23 mouse cellular contexts compared by ENCODE assay signal in genomic region chr5:29665391-29665790, GRCm38 (mm10).
A peak's percentile ranks its signal among the peaks of the same experiment; 100 is the strongest.
DNase-seq lines count a peak whose midpoint lies in the region; ATAC-seq and TF ChIP-seq lines count a peak whose summit lies in the region.
"Had no signal": no experiment of that assay in that cellular context is flagged by ENCODE, and none has a peak within 500 bp of the region (broad histone marks: within the 10 kb centered on the region; RNA-seq: fewer than 3 reads in every experiment).

No protein-coding gene starts in this region.

- H3K27me3 ChIP-seq in midbrain, embryonic 11.5 days (ENCODE audit: control insufficient read depth, insufficient read depth, low read length): no peaks in the 10 kb centered on the region
- no peaks in the 10 kb centered on the region for H3K27me3 ChIP-seq in midbrain, embryonic 14.5 days (ENCODE audit: control insufficient read depth, insufficient read depth, low read length)
- no peaks in the 10 kb centered on the region for H3K27me3 ChIP-seq in Patski
- H3K27me3 ChIP-seq: CH12.LX had no signal

- H3K9ac ChIP-seq in midbrain, embryonic 11.5 days (ENCODE audit: low read length): no peak overlapping the region
- no peak overlapping the region for H3K9ac ChIP-seq in midbrain, embryonic 14.5 days (replicated peaks; ENCODE audit: low read length)

- no peaks in the 10 kb centered on the region for H3K4me1 ChIP-seq in midbrain, embryonic 11.5 days (ENCODE audit: control insufficient read depth, insufficient read depth, low read length)
- H3K4me1 ChIP-seq in midbrain, embryonic 14.5 days (ENCODE audit: control insufficient read depth, insufficient read depth, low read length): no peaks in the 10 kb centered on the region

- WGBS in midbrain, embryonic 11.5 days: 94% methylated on average over 2 of the region's 2 CpGs
- 98% methylated on average over 2 of the region's 2 CpGs for WGBS in midbrain, embryonic 14.5 days

- H3K27ac ChIP-seq in midbrain, embryonic 11.5 days (ENCODE audit: low read depth, low read length): no peak overlapping the region
- H3K27ac ChIP-seq in midbrain, embryonic 14.5 days (replicated peaks; ENCODE audit: low read depth, low read length): no peak overlapping the region

- CTCF ChIA-PET in Patski (lab: Charles Lee): interaction anchor here (0.8 kb wide), 1 partner anchor 12 kb away, joined by 3 read pairs; no protein-coding TSS in a partner anchor

- ATAC-seq in midbrain, embryonic 11.5 days (ENCODE audit: low FRiP score): no peak
- ATAC-seq in midbrain, embryonic 14.5 days (ENCODE audit: low FRiP score, low TSS enrichment): no peak
- no peak for ATAC-seq in Patski
- ATAC-seq: activated CD4-positive, CD25-positive, alpha-beta regulatory T cell, adult 4 months; CD4-positive, CD25-positive, alpha-beta regulatory T cell, adult 4 months had no signal

- TF ChIP-seq CTCF in Patski (IDR thresholded peaks at IDR 0.05): peak; percentile 1

- H3K36me3 ChIP-seq in midbrain, embryonic 11.5 days (ENCODE audit: control insufficient read depth, insufficient read depth, low read length): peaks cover 7% of the 10 kb centered on the region; the same call in 1 of the 2 replicates
- H3K36me3 ChIP-seq in midbrain, embryonic 14.5 days (ENCODE audit: control insufficient read depth, insufficient read depth, low read length): peaks cover 73% of the 10 kb centered on the region

- no peaks in the 10 kb centered on the region for H3K9me3 ChIP-seq in midbrain, embryonic 11.5 days (ENCODE audit: control insufficient read depth, low read length)
- H3K9me3 ChIP-seq in midbrain, embryonic 14.5 days (ENCODE audit: control insufficient read depth, low read length): no peaks in the 10 kb centered on the region
- H3K9me3 ChIP-seq: G1E had no signal

- in situ Hi-C loops in Patski (cut with MboI; ENCODE audit: low pct_unique_long_range_greater_than_20kb): no loop called here

- H3K4me2 ChIP-seq in midbrain, embryonic 11.5 days: no peak overlapping the region
- H3K4me2 ChIP-seq in midbrain, embryonic 14.5 days (ENCODE audit: low read length): no peak overlapping the region

- intact Hi-C loops in heart, postnatal 36 days (cut with DNase I): no loop called here

- POLR2A ChIA-PET in Patski (lab: Charles Lee): interaction anchor here (1.8 kb wide), 1 partner anchor 78 kb away, joined by 5 read pairs; no protein-coding TSS in a partner anchor

- DNase-seq in heart, adult 11 months: peak; percentile 19
- no peak for DNase-seq in heart, postnatal 36 days
- peak; percentile 76 for DNase-seq in midbrain, embryonic 11.5 days (ENCODE audit: low spot score, missing footprints)
- no peak for DNase-seq in midbrain, embryonic 14.5 days
- peak; percentile 52 for DNase-seq in Muller cell, postnatal 12 days (ENCODE audit: inconsistent ontology term)
- DNase-seq in Patski (ENCODE audit: low read depth, low spot score): no peak
- no peak for DNase-seq in cerebellum, postnatal 36 days
- DNase-seq in urinary bladder, adult 18-20 months (ENCODE audit: low spot score in 2 of 2): no peak
- DNase-seq: adrenal gland, adult 2 months; adrenal gland, adult 8-10 months; adrenal gland, postnatal 10 days; adrenal gland, postnatal 14 days; adrenal gland, postnatal 25 days; adrenal gland, postnatal 36 days; B cell, adult 2 months; cerebellum, adult 11 months; cerebellum, adult 11-12 months; cerebellum, adult 18-20 months; cerebellum, adult 2 months had no signal

- no peak overlapping the region for H3K4me3 ChIP-seq in midbrain, embryonic 11.5 days (ENCODE audit: low read depth, low read length)
- no peak overlapping the region for H3K4me3 ChIP-seq in midbrain, embryonic 14.5 days (replicated peaks; ENCODE audit: low read depth, low read length)

Comparison
In these comparisons a context has a peak if more than half of its experiments do, and no peak if none do; other contexts are left out.
1. DNase-seq: peak in heart, adult 11 months (single experiment), midbrain, embryonic 11.5 days (single experiment) and Muller cell, postnatal 12 days (single experiment); none in heart, postnatal 36 days (0 of 2), midbrain, embryonic 14.5 days (single experiment), Patski (single experiment), cerebellum, postnatal 36 days (0 of 2) and urinary bladder, adult 18-20 months (0 of 2).